Comparison of ENCODE assay signal across 31 mouse cellular contexts in genomic region chr7:30671480-30671879, GRCm38 (mm10). TPM values are rescaled to one million over a fixed set of nuclear protein-coding genes. Genes with fewer than 3 reads are reported as not detected.
DNase-seq lines count a peak whose midpoint lies in the region; TF ChIP-seq lines count a peak whose summit lies in the region.
"Had no signal": no experiment of that assay in that cellular context is flagged by ENCODE, and none has a peak within 500 bp of the region (broad histone marks: within the 10 kb centered on the region; RNA-seq: fewer than 3 reads in every experiment).

Gene Pmis2 (minus strand): TSS chr7:30671605.

- H3K4me1 ChIP-seq in testis, adult 2 months (ENCODE audit: control insufficient read depth, insufficient read depth, low read length) = peaks cover 2% of the 10 kb centered on the region; the same call in 1 of the 2 replicates
- H3K4me1 ChIP-seq in midbrain, embryonic 10.5 days = no peaks in the 10 kb centered on the region
- H3K4me1 ChIP-seq: forebrain, embryonic 10.5 days; forebrain, embryonic 13.5 days; heart, embryonic 10.5 days; heart, embryonic 13.5 days had no signal

- WGBS in midbrain, embryonic 10.5 days = 75% methylated on average over 9 of the region's 9 CpGs

- no peaks in the 10 kb centered on the region for H3K36me3 ChIP-seq in testis, adult 2 months (ENCODE audit: control insufficient read depth, insufficient read depth, low read length)
- H3K36me3 ChIP-seq in midbrain, embryonic 10.5 days = no peaks in the 10 kb centered on the region
- H3K36me3 ChIP-seq: forebrain, embryonic 10.5 days; G1E; heart, embryonic 10.5 days; heart, embryonic 13.5 days had no signal

- no peaks in the 10 kb centered on the region for H3K27me3 ChIP-seq in testis, adult 2 months (ENCODE audit: control insufficient read depth, insufficient read depth, low read length)
- H3K27me3 ChIP-seq in midbrain, embryonic 10.5 days (ENCODE audit: low read depth, poor library complexity, severe bottlenecking) = no peaks in the 10 kb centered on the region

- TF ChIP-seq CTCF in testis, adult 2 months (IDR thresholded peaks at IDR 0.05; ENCODE audit: control insufficient read depth, insufficient read depth, insufficient replicate concordance, low read depth, low read length) = no peak

- peak; percentile 60; the same call in 1 of the 2 replicates for TF ChIP-seq POLR2A in testis, adult 2 months (IDR thresholded peaks at IDR 0.05; ENCODE audit: control insufficient read depth, low read depth, low read length)

- peak within 1 kb of the TSS; percentile 93 for H3K27ac ChIP-seq in testis, adult 2 months (ENCODE audit: control insufficient read depth, insufficient read depth, low read depth, low read length)
- no peak within 1 kb of the TSS for H3K27ac ChIP-seq in midbrain, embryonic 10.5 days (replicated peaks)
- H3K27ac ChIP-seq: forebrain, embryonic 10.5 days; forebrain, embryonic 13.5 days; heart, adult 2 months; heart, embryonic 10.5 days; heart, embryonic 13.5 days; hindbrain, embryonic 14.5 days; hindbrain, postnatal 0 days had no signal

- no peak for DNase-seq in testis, postnatal 10 days (ENCODE audit: low spot score)
- peak; percentile 87 for DNase-seq in R1 (ENCODE audit: low read depth, low spot score)
- peak; percentile 42 for DNase-seq in testis, postnatal 14 days (ENCODE audit: low spot score)
- no peak for DNase-seq in midbrain, embryonic 10.5 days (ENCODE audit: low spot score)
- DNase-seq in cerebellum, adult 11-12 months = no peak
- DNase-seq: adrenal gland, adult 8-10 months; adrenal gland, postnatal 25 days; cerebellum, adult 18-20 months; cerebellum, adult 9-10 months; cerebellum, postnatal 14 days; gastrocnemius, postnatal 10 days; gastrocnemius, postnatal 36 days; heart, adult 2 months; heart, postnatal 14 days; heart, postnatal 4 days had no signal

- peak within 1 kb of the TSS; percentile 87 for H3K4me3 ChIP-seq in testis, adult 2 months (ENCODE audit: control insufficient read depth, low read depth, low read length)
- no peak within 1 kb of the TSS for H3K4me3 ChIP-seq in midbrain, embryonic 10.5 days
- H3K4me3 ChIP-seq: forebrain, embryonic 10.5 days; forebrain, embryonic 13.5 days; heart, adult 2 months; heart, embryonic 10.5 days; heart, embryonic 13.5 days had no signal

- no peaks in the 10 kb centered on the region for H3K9me3 ChIP-seq in midbrain, embryonic 10.5 days (replicated peaks)
- H3K9me3 ChIP-seq: forebrain, embryonic 10.5 days; forebrain, embryonic 13.5 days; G1E; heart, embryonic 10.5 days; heart, embryonic 13.5 days had no signal

RNA-seq across cellular contexts. Expression of gene Pmis2, which starts in this region (rescaled TPM):
- polyA plus RNA-seq in testis, adult 2 months (2012; rRNA removed) = 142 and 177 TPM in 2 replicates
- not detected in 2 replicates for polyA plus RNA-seq in midbrain, embryonic 10.5 days (2016; fragmentation: Nextera tagmentation; extraction: Ambion mirVana)
- polyA plus RNA-seq: brain, embryonic 14.5 days; embryonic facial prominence, embryonic 11.5 days; embryonic facial prominence, embryonic 14.5 days; forebrain, embryonic 10.5 days; forebrain, embryonic 13.5 days; forebrain, embryonic 16.5 days; G1E; heart, adult 2 months; heart, embryonic 10.5 days; heart, embryonic 13.5 days; heart, embryonic 16.5 days; hindbrain, embryonic 11.5 days; hindbrain, embryonic 14.5 days; hindbrain, postnatal 0 days; inflammation-experienced regulatory T-cells, adult 6 months; intestine, embryonic 16.5 days had no signal

Comparison
In these comparisons a context has a peak if more than half of its experiments do, and no peak if none do; other contexts are left out.
1. RNA of gene Pmis2 (polyA plus RNA-seq): 142 to 177 TPM in testis, adult 2 months; not detected in midbrain, embryonic 10.5 days; every median in the first group is over 100 times any median in the second.
2. DNase-seq: peak in R1 (single experiment) and testis, postnatal 14 days (single experiment); none in testis, postnatal 10 days (single experiment), midbrain, embryonic 10.5 days (single experiment) and cerebellum, adult 11-12 months (single experiment).